Mouse (Mus musculus): Measurements from ENCODE around the gene Slc35e1.
A peak's percentile ranks its signal among the peaks of the same experiment; 100 is the strongest.

Gene Slc35e1

DNA sequence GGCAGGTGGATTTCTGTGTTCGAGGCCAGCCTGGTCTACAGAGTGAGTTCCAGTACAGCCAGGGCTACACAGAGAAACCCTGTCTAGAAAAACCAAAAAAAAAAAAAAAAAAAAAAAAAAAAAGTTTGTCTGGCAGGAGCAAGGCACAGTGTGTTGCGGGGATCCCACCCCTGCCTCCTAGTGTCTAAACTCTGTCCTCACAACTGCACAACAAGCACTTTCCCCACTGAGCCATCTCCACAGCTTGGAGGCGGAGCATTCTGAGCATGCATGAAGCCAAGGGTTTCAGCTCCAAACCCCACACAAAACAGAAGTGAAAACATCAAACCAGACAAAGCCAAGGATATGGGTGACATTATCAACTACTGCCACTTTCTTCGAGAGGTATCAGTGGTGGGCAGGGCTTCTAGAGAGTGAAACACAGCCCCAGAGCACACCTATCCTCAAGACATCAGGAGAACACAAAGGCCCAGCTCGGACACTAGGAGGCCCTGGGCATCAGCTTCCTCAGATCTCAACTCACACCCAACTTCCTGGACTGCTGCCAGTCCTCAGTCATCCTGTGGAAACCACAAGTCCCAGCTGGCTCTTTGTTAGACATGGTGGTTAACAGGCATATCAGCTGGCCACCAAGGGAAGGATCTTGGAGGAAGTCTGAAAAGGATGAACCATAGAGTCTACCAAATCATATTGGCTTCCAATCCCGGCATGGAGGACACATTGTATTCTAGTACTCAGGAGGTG, 6.8 kb downstream of the Slc35e1 start:
- DNase-seq: peak in 1 of 2 experiments; percentile 35

DNA sequence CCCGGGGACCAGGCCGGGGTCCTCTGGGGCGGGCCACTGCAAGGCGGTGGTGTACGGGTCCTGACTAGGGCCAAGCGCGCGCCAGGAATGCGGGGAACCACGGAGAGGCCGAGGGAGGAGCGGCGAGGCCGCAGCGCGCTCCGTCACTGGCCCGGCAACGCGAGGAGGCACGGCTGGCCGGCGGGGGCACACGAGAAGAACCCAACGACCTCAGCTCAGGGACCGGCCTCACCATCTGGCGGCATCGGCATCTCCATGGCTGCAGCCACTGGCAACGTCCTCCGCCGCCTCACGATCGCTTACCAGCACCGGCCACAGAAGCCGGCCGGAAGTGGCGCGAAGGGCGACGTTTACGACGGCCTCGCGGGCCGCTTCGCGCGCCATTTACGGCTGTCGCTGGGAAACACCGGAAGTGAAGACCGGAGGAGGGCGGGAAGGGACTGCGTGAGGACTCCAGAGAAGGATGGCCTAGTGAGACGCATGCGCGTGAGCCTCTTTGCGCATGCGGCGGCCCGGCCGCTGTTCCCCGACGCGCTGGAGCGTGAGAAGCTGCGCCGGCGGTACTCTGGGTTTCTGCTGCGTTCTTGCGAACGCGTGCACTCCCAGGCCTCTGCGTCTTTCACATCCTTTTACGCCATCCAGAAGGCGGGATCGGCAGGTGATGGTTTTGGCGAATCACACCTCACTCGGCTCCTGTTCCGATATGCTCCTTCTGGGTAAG, 17.4 kb downstream of the Slc35e1 start, which contains the start of gene Cherp:
Cherp (minus strand) TSS at position 401 of the 721 bp plus-strand sequence.
- DNase-seq: peak; percentile 98

DNA sequence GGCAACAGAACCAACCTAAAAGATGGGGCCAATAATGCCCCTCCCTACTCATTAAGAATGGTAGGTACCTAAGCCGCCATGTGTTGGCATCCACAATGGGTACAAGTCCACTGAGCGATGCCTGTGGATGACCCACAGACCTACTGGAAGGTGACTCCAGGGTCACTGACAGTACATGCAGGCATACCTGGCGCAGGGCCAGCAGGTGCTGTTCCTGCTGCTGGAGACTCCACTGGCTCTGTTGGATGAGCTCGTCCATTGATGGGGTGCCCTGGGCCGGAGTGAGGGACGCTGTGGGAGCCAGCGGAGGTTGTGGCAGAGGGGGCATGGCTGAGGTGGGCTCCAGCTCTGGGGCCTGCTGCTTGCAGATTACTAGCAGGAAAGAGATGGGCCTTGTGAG, 21.7 kb downstream of the Slc35e1 start:
- DNase-seq: peak in 1 of 2 experiments; percentile 45

DNA sequence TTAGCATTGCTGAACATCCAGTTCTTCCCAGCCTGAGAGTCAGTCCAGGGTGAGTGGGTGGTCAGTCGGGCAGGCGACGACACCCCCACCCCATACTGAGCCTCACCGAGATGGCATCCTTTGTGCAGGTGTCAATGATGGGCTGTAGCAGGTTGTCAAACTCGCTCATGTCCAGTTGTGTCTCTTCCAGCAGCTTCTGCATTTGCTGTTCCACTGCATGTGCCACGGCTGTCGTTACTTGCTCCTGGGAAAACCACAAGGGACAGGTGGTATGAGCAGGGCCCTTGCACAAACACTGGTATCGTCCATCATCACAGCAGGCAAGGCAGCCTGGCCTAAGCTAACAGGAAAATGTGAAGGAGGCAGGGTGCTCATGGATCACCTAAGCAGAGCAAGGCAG, 22.4 kb downstream of the Slc35e1 start:
- no peak for DNase-seq

DNA sequence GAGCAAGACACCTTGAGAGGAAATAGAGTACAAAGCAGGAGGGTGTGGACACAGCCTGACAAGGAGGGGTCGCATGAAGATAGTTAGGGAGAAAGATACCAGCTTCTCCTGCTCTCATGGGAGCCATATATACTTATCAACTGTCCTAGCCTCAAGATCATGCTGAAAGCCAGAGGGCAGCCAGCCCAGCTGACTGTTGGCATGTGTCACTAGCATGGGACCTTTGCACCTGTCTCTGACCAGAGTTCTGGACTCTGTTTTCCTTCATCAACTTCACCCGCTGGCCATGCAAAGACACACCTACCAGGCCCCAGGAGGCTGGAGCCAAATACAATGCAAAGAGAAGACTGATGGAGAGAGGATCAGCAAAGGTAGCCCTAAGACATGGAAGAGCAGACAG, 23.2 kb downstream of the Slc35e1 start:
- no peak for DNase-seq

DNA sequence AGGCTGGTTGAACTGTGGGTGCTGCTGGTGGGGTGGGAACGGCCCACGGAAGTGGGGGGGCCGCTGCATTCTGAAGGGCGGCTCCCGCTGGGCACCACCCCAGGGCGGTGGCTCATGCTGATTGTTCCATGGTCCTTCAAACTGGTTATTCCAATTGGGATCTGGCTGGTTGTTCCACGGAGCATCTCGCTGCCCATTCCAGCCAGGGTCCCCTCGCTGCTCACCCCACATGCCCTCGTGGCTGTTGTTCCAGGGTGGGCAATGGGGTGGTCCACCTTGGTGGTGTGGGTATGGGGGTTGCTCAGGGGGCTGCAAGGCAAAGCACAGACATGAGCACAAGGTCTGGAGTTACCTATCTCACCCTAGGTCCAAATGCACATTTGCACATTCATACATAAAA, 28.2 kb downstream of the Slc35e1 start:
- DNase-seq: no peak

DNA sequence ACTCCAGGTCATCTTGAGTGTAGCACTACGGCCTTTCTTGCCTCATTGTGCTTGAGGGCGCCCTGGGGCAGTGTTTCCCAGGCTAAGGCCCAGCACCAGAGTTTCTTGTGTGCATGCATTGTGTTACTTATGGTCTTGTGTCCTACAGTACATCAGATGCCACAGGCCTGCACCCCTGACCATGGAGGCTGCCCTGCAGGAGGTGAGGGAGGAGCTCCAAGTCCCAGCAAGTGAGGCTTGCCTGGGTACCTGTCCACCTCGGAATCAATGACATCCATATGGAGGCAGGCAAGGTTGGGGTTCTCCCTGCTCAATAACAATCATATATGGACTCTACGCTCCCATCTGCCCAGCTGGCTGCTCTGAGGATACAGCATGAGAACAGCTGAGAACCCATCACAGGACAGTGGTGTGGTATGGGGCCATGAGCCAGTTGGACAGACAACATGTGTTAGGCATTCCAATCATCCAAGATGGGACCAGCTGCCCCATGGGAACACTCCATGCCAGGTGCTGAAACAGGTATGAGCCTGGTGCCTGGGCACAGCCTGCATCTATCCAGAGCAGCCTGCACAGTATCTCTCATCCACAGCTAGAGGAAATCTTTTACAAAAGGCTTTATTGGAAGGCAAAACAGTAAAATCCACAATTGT, 32.4 kb downstream of the Slc35e1 start:
- no peak for DNase-seq

DNA sequence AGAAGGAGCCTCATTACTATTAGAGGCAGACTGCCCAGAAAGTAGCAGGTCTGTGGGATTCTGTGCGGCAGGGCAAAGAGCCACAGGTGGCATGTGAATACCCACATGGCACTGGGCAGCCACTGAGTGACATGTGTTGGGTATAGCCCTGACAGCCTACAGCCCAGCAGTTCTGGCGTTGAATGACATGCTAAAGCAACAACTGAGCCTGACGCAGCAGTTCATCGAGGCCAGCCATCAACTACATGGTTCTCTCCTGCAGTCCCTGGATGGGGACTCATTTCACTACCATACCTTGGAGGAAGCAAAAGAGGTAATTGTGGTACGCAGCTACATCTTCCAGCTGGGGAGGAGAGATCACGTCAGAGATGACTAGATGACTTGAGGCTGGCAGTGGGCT, 34.0 kb downstream of the Slc35e1 start:
- DNase-seq: no peak

DNA sequence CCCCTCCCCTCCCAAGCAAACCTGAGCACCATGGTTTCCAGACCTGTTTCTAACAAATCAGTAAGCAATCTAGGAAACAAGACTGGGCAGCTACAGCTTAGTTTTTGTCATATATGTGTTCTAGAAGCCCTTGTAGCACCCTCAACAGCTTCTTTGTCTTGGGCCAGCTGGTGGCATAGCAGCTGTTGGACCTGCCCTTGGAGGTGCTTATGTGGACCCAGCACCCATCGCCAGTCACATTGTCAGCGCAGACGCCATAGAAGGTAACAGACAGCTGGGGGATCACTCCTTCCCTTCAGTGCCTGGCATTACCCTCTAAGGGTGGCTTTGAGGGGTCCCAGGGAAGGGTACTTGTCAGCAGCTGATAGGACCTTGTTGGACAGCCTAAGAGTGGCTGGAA, 34.6 kb downstream of the Slc35e1 start:
- no peak for DNase-seq

DNA sequence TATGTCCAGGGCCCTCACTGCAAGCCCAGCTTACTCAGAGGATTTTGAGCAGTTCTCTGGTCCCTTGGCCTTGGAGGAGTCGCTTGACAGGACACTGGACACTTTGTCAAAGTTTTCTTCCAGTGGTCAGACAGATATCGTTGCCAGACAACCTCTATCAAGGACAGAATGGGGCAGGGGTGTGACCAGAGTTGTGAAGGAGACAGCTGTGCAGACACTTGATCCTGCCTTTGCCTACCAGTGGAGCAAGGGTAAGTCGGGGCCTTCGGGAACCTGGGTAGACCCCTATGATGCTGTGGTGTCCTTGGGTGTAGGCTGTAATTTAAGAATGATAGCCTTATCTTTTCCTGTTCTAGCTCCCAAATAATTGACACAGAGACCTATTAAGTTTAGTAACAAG, 37.1 kb downstream of the Slc35e1 start:
- DNase-seq: no peak

DNA sequence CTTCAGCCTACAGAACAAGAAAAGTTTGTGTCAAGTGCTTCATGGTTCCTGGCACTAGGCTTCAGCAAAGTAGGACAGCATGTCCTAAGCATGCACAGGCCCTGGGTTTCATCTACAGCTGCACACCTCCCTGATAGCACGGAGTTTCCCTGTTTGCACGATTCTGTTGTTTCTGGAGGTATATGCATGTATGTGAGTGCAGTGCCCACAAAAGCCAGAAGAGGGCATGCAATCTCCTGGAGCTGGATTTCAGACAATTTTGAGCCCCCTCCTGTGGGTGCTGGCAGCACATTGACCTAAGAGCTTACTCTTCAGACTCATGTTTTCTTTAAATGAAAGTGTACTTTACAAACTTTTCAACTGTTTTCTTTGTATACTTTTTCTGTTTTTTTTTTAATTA, 38.5 kb downstream of the Slc35e1 start:
- no peak for DNase-seq

DNA sequence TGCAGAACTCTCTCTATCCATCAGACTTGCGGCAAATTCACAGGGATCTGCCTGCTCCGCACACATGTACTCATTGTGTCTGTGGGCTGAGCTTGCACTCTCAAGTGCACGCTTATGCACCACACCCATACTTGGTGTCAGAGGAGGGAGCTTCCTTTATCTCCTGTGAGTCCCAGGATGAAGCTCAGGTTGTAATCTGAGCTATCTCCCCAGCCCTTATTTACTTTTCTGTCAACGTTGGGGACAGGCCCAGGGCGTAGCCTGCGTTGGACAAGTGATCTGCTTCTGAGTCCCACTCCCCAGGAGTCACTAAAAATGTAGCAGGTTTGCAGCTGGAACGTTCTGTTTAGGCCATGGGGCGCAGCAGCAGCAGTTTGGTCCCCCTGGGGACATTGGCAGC, 40.9 kb downstream of the Slc35e1 start:
- no peak for DNase-seq

DNA sequence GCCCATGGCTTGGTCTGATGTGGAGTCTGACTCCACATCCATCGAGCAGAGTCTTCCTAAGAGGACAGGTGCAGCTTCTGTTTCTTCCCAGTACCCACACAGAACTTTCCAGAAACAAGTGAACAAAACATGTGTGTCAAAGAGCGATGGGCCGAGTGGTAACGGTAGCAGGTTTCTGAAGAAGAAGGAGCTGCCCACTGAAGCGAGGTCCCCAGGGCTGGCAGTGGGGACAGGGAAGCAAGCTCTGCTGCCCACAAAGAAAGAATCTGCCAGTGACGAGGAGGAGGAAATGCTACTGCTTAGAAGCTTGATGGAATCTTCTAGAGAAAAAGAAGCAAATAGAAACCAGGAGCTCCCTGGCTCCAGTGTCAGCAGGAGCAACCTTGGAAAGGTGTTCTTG, 47.3 kb downstream of the Slc35e1 start:
- DNase-seq: no peak

DNA sequence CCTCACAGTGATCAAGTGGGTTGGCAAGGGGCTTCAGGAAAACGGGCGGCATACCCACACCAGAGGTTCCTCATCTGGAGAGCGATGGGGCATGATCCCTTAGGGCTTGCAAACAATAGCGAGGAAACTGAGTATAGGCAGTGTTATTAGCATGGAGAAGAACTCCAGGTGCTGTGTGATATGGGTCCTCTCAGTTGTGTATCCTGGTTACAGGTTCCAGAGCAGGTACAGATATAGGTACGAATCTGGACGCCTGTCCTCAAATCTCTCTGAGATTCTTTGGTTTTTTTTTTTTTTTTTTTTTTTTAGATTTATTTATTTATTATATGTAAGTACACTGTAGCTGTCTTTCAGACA, 48.4 kb downstream of the Slc35e1 start:
- no peak for DNase-seq

DNA sequence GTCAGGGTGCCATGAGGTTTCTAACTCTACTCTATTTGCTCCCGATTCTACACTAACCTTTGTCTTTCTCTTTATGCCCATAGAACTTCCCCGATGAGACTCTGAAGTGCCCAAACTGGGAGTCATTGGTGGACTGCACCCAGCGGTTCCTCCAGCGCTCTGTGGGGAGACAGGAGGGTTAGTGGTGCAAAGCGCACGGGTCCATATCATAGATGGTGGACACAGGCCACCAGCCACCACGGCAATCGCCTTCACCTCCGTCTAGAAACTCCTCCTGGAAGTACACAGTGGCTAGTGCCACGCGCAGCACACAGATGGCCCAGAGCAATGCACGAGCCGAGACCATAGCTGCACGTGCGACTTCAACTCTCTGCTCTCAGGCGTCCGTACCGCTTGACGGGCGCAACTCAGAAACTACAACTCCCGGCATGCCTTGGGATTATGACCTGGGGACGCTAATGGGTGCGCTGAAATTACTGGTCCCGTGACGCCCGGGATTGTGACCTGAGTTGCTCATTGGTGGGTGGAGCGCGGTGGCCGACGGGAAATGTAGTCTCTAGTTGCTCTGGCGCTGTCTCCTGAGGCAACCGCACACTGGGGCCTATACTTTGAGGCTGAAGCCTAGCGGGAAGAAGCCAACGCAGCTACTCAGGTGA, 48.9 kb downstream of the Slc35e1 start, which contains the start of the genes Calr3 and 1700030K09Rik:
Calr3 (minus strand) TSS at position 533 of the 656 bp plus-strand sequence.
1700030K09Rik (plus strand) TSS at position 543 of the 656 bp plus-strand sequence.
- peak; percentile 98 to 99 for DNase-seq

DNA sequence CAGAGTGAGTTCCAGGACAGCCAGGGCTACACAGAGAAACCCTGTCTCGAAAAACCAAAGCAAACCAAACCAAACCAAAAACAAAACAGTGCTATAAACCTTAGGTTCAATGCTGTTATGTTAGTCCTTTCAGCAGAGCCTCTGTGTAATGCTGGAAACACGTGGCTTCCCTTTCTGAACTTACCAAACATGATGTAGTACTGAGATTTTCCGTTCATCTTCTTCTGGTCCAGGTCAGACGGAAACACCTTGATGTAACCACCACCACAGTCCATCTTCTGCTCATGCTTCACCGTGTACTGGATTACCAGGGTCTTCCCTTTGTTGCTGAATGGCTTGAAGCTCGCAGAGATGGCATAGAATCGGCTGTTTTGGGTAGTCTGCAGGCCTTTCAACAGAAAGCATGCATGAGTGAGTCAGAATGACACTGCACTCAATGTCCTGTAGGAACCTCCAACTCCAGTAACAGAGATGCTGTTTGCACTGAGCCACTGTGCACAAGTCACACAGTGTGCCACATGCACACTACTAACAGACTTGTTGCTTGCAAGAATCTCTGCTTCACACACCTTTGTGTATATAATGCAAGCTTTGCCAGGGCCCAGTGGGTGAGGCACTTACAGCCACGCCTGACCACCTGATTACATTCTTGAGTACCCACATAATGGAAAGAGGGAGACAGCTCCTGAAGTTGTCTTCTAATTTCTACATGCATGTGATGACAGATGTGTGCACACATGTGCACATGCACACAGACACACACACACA, 54.0 kb downstream of the Slc35e1 start:
- DNase-seq: no peak

DNA sequence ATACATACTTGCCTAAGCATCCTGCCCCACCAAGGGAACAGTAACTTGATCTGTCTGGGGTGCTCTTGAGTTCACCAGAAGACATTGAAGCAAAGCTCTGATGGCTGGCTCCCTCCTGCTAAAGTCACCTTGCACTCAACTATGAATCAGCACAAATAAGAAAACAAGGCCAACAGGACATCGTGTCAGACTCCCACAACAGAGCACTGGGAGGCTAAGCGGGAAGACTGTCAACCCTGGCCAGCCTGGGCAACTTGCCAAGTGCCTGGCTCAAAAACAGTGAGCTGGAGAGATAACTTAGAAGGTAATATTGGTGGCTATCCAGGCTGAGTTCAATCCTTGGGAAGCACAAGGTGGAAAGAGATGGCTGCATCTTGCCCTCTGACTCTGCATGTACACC, 57.5 kb downstream of the Slc35e1 start:
- peak; percentile 52 to 66 for DNase-seq
